Mouse (Mus musculus) lung, postnatal 4 days (tissue): ENCODE measurements around the gene Art1.

Source experiments
- DNase-seq, 2 experiments: peaks; one replicate each; pipeline ENCODE4 v3.0.0; 2021

Gene Art1

GRCm38 (mm10) chr7:102109171-102109570 is 7.6 kb downstream of the Art1 start, which contains the start of gene Art5:
Gene Art5, minus strand, starts transcription at chr7:102109489.
- DNase-seq = peak in 1 of 2 experiments; percentile 12

DNA sequence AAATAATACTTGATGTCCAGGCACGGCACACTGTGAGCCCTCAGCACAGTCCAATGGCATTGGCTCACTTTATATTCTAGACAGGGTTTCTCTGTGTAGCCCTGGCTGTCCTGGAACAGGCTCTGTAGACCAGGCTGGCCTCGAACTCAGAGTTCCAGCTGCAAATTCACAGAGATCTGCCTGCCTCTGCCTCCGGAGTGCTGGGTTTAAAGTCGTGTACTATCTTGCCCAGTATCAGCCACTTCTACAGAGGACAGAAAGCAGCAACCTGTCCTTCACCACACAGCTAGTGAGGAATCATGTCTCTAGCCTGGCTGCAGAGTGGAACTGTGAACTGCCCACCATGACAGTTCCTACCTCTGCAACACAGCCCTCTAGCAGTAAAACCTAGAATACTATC is 8.2 kb downstream of the Art1 start:
- peak in 1 of 2 experiments; percentile 8 for DNase-seq

DNA sequence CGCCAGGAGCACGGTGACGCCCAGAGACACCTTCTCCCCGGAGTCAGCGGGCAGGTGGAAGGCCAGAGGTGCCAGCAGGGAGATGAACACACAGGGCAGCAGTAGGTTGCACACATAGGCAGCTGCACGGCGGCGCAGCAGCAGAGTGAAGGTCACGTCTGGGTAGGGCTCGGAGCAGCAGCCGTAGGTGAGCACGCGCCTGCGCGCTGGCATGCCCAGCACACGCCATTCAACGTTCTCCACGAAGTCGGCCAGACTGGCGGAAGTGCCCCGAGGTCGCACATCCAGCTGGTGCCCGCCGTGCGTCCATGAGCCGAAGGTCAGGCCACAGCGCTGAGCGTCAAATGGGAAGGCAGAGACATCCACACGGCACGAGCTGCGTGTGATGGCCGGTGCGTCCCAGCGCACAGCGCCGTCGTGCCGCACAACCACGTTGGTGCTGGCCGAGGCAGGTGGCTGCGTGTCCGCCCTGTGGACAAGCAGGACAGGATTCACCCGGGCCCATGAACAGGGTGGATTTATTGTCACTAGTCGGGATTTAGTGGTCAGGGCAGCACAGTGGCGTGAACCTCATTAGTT is 11.7 kb downstream of the Art1 start:
- DNase-seq = peak in 1 of 2 experiments; percentile 21

GRCm38 (mm10) chr7:102116579-102117331 is 15.2 kb downstream of the Art1 start, which contains the start of gene Chrna10:
Gene Chrna10, minus strand, starts transcription at chr7:102116828.
- no peak for DNase-seq

DNA sequence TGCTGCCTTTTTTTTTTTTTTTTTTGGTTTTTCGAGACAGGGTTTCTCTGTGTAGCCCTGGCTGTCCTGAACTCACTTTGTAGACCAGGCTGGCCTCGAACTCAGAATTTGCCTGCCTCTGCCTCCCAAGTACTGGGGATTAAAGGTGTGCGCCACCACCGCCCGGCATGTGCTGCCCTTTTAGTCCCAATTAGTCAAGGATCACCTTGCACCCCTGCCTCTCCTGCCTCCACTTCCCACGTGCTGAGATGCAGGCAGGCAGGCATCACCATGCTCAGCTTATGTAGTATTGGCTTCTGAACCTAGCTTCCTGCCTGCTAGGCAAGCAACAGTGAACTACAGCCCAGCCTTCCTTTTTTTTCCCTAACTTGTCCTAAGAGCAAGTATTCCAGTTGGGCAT is 15.8 kb downstream of the Art1 start:
- DNase-seq = no peak

- DNase-seq = no peak
Observed at GRCm38 (mm10) chr7:102120326-102120725, 18.8 kb downstream of the Art1 start.

DNA sequence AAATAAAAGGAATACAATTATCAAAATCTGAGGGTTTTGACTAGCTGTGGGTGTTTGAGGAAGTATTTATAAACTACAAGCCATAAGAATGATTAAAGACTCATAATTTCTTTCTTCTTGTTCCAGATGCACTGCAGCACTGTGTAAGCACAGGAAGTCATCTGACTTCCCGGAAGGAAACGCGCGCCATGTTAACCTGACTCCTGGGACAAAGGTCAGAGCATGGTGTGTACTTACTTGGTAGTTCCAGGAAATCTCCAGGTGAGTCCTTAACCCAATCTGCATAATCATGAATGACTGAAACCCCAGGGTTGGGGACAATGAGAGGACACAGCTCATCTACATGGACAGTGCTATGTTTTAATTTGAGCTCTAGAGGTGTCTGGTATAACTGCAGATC is 30.9 kb downstream of the Art1 start:
- DNase-seq = peak; percentile 18 to 42

GRCm38 (mm10) chr7:102137464-102137863 is 35.9 kb downstream of the Art1 start:
- DNase-seq = peak in 1 of 2 experiments; percentile 38

DNA sequence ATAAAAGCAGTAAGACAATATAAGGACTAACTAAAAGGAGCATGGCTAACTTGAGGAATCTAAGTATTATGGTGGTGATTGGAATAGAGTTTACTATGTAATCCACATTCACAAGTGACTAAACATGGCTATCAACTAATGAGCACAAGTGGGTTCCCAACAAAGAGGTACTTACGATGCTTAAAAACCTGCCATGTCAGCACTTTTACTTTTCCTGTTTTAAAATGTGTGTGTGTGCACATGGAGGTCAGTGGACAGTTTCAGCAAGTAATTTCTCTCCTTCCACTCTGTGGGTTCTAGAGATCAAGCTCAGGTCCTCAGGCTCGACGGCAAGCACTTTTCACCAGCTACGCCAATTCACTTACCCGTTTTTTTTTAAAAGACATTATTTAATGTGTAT is 36.4 kb downstream of the Art1 start:
- DNase-seq = no peak

DNA sequence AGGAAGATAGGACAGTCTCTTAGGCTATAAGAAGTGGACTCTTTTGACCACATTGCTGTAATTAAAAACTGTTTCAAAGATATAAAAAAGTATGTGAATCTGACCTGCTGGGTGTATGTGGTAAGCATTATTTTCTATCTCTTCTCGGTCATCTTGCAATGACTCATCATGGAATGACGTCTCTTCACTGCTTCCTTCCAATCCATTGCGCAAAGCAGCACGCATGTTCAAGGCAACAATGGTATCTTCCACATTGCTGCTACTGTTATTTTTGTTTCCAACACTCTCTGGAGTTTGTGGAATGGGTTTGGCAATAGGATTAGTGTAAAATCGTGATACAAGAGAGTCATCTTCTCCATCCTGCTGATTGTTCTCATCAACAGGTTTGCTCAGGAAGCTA is 52.1 kb downstream of the Art1 start:
- DNase-seq = no peak
